Mouse (Mus musculus) liver, embryonic 12.5 days (tissue): ENCODE data around the gene Arfgap3. TPM values are rescaled to one million over a fixed set of nuclear protein-coding genes. Genes with fewer than 3 reads are reported as not detected.
"Not testable (repeated sequence)": the region's sequence is repeated elsewhere in the genome, so short reads cannot be mapped to it uniquely, and the experiment has no call there.

Experiments used
- ATAC-seq: fragments of 200-750 bp; cut with Nextera tagmentation; 2 replicates; pipeline ENCODE4 v1.8.0; 2017; ENCODE audit warnings: moderate number of reproducible peaks, mild to moderate bottlenecking, moderate library complexity
- H3K27ac ChIP-seq: fragments of 300-500 bp; sonication (generic); 2 replicates; pipeline ENCODE4 v1.5.1; 2016; ENCODE audit warnings: mild to moderate bottlenecking
- H3K27me3 ChIP-seq: fragments of 300-500 bp; sonication (generic); replicated peaks from 2 replicates; pipeline ENCODE4 v1.6.1; 2016; ENCODE audit warnings: mild to moderate bottlenecking, moderate library complexity
- H3K36me3 ChIP-seq: fragments of 300-500 bp; sonication (generic); 2 replicates; pipeline ENCODE4 v1.6.1; 2016; ENCODE audit warnings: mild to moderate bottlenecking, moderate library complexity
- H3K4me1 ChIP-seq: fragments of 300-500 bp; sonication (generic); 2 replicates; pipeline ENCODE4 v1.6.1; 2016
- H3K4me2 ChIP-seq: fragments of 300-500 bp; sonication (generic); 2 replicates; pipeline ENCODE4 v1.6.1; 2016; ENCODE audit warnings: mild to moderate bottlenecking, moderate library complexity
- H3K4me3 ChIP-seq: fragments of 300-500 bp; sonication (generic); 2 replicates; pipeline ENCODE4 v1.5.1; 2016; ENCODE audit warnings: mild to moderate bottlenecking, moderate library complexity
- H3K9ac ChIP-seq: fragments of 300-500 bp; sonication (generic); 2 replicates; pipeline ENCODE4 v1.6.1; 2016; ENCODE audit warnings: mild to moderate bottlenecking, moderate library complexity
- H3K9me3 ChIP-seq: fragments of 300-500 bp; sonication (generic); replicated peaks from 2 replicates; pipeline ENCODE4 v1.6.1; 2016; ENCODE audit warnings: mild to moderate bottlenecking, moderate library complexity
- WGBS: fragments of 180-500 bp; shearing (Covaris S2); methylation state at CpG from one replicate; pipeline ENCODE4 v1.1.7; 2016; ENCODE audit not compliant: insufficient replicate concordance; 5-methylcytosine and 5-hydroxymethylcytosine counted together
- polyA plus RNA-seq: library from polyadenylated mRNA; unstranded; fragments of >200 nt; fragmentation: Nextera tagmentation; extraction: Ambion mirVana; gene quantifications from 2 replicates; pipeline ENCODE4 v1.2.1, GENCODE M21; 2016

The Arfgap3 gene
- polyA plus RNA-seq, 1 experiment from 2014 or later = 16.2 TPM

DNA sequence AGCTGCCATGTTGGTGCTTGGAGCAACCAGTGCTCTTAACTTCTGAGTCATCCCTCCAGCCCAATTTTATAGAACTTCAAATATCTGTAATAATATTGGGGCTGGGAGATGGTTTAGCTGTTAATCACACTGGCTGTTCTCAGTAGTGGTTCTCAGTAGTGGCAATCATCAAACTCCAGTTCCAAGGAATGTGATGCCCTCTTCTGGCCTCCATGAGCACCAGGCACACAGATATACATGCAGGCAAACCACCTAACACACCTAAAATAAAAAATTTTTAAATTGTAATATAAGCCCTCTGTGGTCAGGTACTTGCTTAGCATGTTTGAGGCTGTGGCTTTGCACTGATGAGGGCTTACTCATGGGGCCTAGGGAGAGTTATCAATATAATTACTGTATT lies 15.7 kb upstream of the Arfgap3 start:
- peaks cover 53% of the 10 kb centered on the region for H3K4me1 ChIP-seq
- H3K36me3 ChIP-seq = no peaks in the 10 kb centered on the region
- H3K27ac ChIP-seq = no peak overlapping the region
- no peaks in the 10 kb centered on the region for H3K9me3 ChIP-seq
- no peak overlapping the region for H3K9ac ChIP-seq
- no peak overlapping the region for H3K4me3 ChIP-seq
- H3K4me2 ChIP-seq = peak overlapping the region; percentile 87; the same call in 1 of the 2 replicates
- no peaks in the 10 kb centered on the region for H3K27me3 ChIP-seq
- ATAC-seq = no peak

DNA sequence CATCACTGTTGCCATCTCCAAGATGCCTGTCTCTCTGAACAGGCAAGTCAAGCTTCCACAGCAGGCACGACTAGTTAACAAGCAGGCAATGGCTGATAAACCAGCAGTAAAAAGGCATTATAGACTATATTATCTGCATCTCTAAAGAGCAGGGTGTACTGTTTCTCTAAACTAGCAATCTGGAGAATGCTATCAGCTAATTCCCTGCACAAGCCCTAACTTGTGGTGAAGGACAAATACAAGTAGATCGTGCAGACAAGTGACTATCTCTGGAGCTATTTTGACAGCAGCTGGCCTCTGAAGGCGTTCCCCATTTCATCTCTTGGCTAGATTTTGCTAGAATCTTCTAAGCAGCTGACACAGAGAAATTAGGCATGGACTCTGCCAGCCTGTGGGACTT lies 14.1 kb upstream of the Arfgap3 start:
- Histone ChIP-seq H3K27me3 (no peaks in the 10 kb centered on the region), H3K36me3 (no peaks in the 10 kb centered on the region), H3K9me3 (no peaks in the 10 kb centered on the region), H3K4me1 (peaks cover 53% of the 10 kb centered on the region), H3K27ac (peak overlapping the region; percentile 61), H3K9ac (peak overlapping the region; percentile 10; the same call in 1 of the 2 replicates), H3K4me2 (0 out of 2 replicates have a peak overlapping the region, but pooled peaks have one; percentile 3), H3K4me3 (no peak overlapping the region)
- ATAC-seq = peak; percentile 63
- WGBS = 16% methylated on average over 3 of the region's 3 CpGs

DNA sequence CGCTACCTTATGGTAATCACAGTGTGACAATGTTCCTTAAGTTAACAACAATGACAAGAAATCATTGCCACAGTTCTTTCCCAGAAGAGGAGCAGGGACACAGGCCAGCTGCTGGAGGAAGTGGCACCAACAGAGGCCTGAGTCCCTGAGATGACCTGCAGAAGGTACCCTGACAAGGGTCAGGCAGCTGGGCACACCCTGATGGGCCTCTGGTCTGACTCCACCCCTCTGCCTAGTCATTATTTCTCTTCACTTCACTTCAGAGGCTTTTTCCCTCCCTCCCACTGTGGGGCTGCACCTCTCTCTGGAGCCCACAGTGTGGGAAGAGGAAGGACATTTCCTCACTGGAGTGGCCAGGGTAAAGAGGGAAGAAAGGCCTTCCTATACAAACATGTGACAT lies 12.8 kb upstream of the Arfgap3 start:
- H3K4me2 ChIP-seq, H3K9ac ChIP-seq, H3K4me3 ChIP-seq, H3K36me3 ChIP-seq, H3K27ac ChIP-seq, H3K27me3 ChIP-seq, H3K9me3 ChIP-seq: not testable (repeated sequence)
- 85% methylated on average over 1 of the region's 1 CpGs for WGBS
- peaks cover 48% of the 10 kb centered on the region for H3K4me1 ChIP-seq
- ATAC-seq = peak; percentile 46

DNA sequence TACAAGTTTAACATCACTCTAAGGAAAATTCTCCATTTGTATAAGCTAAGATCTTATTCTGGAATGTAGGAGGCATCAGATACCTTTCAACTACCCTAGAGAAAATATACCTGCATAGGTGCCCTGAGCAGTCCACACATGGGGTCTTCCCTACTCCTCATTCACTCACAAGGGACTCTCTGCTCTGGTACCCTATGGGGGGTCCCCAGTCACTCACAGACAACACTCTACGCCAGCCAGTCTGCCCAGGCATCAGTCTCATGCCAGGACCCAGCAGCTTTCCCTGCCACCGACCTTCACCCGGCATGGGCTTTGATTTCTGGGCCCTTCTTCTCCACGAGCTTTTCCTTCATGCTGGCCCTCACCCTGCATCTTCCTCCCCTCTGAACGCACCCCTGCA lies 10.9 kb upstream of the Arfgap3 start:
- not testable (repeated sequence) for H3K27me3 ChIP-seq, H3K4me3 ChIP-seq, H3K27ac ChIP-seq, H3K9ac ChIP-seq, H3K9me3 ChIP-seq, H3K4me2 ChIP-seq, ATAC-seq
- WGBS = 68% methylated on average over 4 of the region's 5 CpGs
- Histone ChIP-seq H3K4me1 (peaks cover 31% of the 10 kb centered on the region), H3K36me3 (peaks cover 12% of the 10 kb centered on the region)

DNA sequence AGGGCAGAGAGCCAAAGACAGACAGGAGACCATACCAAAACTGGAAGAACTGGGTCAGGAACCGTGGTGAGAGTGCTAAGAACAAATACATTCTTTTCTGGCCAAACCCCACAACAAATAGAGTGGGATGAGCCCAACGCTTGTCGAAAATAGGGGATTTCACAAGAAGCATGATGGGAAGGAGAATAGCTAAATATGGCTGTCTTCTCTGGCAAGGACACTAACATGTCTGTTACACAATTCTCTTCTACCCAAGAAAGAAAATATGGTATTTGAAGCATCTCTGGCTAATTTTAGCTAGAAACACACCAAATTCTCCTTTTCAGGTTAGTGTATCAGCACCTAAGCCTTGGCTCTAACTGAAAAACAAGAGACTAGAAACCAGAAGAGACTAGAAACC lies 10.1 kb upstream of the Arfgap3 start:
- no peak for ATAC-seq
- Histone ChIP-seq H3K36me3 (peaks cover 12% of the 10 kb centered on the region), H3K9me3 (no peaks in the 10 kb centered on the region), H3K27ac (no peak overlapping the region), H3K9ac (no peak overlapping the region), H3K4me2 (no peak overlapping the region), H3K27me3 (0 out of 2 replicates have a peak, but pooled peaks cover 4% of the 10 kb centered on the region), H3K4me3 (no peak overlapping the region), H3K4me1 (peaks cover 24% of the 10 kb centered on the region)
- 67% methylated on average over 3 of the region's 3 CpGs for WGBS

DNA sequence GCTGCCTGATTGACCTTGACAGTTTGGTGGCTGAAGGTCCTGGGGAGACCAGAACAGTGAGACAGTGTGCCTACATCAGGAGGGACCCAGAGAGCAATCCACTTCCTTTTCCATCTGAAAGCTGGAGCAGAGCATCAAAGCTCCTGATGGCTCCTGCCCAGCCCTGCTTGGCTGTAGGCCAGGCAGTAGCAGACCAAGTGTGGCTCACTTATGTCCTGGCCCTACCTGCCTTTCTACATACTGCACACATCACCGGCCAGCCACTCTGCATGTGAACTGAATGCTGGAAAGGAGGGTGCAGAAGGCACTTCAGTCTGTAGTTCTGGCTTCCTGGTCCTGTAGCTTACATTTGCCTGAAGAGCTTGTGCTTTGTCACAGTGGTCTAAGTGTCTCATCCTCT lies 8.4 kb upstream of the Arfgap3 start:
- Histone ChIP-seq H3K4me2 (no peak overlapping the region), H3K9ac (no peak overlapping the region), H3K27ac (no peak overlapping the region), H3K4me1 (peaks cover 8% of the 10 kb centered on the region), H3K27me3 (0 out of 2 replicates have a peak, but pooled peaks cover 4% of the 10 kb centered on the region), H3K36me3 (peaks cover 12% of the 10 kb centered on the region), H3K4me3 (no peak overlapping the region), H3K9me3 (no peaks in the 10 kb centered on the region)
- WGBS = 88% methylated on average over 1 of the region's 1 CpGs
- no peak for ATAC-seq

DNA sequence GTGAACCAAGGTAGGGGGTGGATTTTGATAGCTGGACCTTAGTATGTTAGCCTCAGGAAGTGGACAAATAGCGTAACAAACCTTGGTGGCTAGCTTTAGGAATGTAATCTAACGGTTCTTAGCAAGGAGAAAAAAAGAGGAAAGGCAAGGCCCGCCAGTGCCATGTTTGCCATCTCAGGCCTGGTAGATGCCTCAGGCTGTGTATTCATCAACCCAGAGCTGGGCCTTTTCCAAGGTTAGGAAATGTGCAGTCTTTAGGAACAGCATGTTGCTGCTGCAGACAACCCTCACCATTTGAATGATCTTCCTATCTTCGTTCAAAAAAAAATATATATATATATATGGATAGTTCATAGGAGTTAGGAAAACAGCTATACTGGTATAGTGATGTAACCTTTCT lies 1.5 kb upstream of the Arfgap3 start:
- H3K9me3 ChIP-seq = no peaks in the 10 kb centered on the region
- ATAC-seq = no peak
- no peak overlapping the region for H3K9ac ChIP-seq
- no peaks in the 10 kb centered on the region for H3K36me3 ChIP-seq
- H3K4me3 ChIP-seq = no peak overlapping the region
- no peak overlapping the region for H3K27ac ChIP-seq
- H3K4me2 ChIP-seq = no peak overlapping the region
- peaks cover 30% of the 10 kb centered on the region for H3K4me1 ChIP-seq
- H3K27me3 ChIP-seq = no peaks in the 10 kb centered on the region
- WGBS = 82% methylated on average over 4 of the region's 4 CpGs

DNA sequence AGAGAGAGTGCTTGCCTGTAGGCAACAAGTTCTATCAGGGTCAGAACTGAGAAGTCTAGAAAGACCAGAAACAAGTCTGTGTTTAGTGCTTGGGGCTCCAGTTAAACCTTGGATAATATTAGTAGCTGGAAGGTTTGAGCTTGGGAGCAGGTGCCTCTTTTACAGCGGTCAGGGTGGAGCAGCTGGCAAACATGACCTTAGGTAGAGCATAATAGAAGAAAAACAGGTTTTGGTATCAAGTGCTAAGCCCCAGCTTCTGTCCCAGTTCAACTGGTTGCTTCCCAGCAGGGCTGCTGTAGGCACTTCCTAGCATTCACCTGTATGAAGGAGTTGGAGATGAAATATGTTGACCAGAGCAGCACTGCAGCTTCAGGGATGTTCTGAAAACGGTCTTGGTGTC lies 812 bp upstream of the Arfgap3 start:
- Histone ChIP-seq H3K36me3 (0 out of 2 replicates have a peak, but pooled peaks cover 3% of the 10 kb centered on the region), H3K9ac (peak overlapping the region; percentile 79), H3K4me2 (peak overlapping the region; percentile 90), H3K27me3 (no peaks in the 10 kb centered on the region), H3K9me3 (no peaks in the 10 kb centered on the region), H3K4me1 (peaks cover 37% of the 10 kb centered on the region), H3K4me3 (no peak overlapping the region), H3K27ac (peak overlapping the region; percentile 69)
- ATAC-seq = no peak
- 55% methylated on average over 2 of the region's 2 CpGs for WGBS

DNA sequence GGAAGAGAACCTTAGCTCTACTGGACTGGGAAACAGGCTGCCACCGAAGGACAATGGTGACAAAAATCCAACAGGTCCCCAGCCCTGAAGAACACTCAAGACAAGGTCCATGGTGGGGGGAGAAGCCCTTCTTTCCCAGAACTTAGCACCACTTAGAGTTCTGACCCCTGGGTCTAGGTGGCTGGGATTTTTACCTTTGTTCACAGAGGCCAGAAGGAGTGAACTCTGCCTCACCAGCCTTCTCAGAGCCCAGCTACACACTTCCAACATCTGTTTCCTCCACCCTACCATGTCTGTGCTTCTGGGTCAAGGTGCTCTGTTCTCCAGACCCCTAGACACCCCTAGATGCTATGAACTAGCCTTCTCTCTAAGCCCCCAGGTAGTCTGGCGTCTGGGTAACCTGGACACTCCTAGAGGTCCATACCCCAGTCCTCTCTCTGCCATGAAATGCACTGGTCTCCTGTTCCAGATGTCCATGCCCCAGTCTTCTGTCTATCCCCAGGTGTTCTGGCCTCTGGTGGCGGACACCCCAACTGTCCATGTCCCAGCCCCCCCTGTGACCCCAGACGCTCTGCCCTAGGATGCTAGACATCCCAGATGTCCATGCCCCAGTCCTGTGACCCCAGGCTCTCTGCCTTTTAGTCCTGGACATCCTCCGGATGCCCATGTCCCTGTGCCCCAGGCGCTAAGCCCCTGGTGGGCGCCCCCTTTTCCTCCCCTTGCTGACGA lies 658 bp downstream of the Arfgap3 start:
- H3K27me3 ChIP-seq = no peaks in the 10 kb centered on the region
- H3K27ac ChIP-seq = peak overlapping the region; percentile 69
- 0 out of 2 replicates have a peak, but pooled peaks cover 3% of the 10 kb centered on the region for H3K36me3 ChIP-seq
- H3K9me3 ChIP-seq = no peaks in the 10 kb centered on the region
- peak; percentile 25 for ATAC-seq
- WGBS = 18% methylated on average over 8 of the region's 8 CpGs
- peak overlapping the region; percentile 71 for H3K4me3 ChIP-seq
- peaks cover 52% of the 10 kb centered on the region for H3K4me1 ChIP-seq
- H3K4me2 ChIP-seq = peak overlapping the region; percentile 90
- H3K9ac ChIP-seq = peak overlapping the region; percentile 79

DNA sequence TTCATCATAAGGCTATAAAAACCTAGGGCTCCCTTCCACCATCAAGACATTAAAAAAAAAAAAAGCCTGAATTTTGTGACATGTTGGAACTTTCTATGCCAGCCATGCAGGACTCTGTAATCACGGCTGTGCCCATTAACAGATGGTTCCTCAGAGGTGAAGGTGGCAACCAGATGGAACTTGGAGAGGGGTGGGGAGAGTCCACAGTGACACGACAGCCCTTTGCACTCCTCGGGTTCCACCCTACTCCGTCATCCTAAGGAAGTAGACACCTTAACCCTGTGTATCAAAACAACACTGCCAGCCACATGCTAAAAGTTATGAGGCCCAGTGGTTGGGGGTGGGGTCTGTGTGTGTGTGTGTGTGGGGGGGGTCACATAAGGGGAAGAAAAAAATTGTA lies 1.3 kb downstream of the Arfgap3 start:
- H3K4me1 ChIP-seq = peaks cover 58% of the 10 kb centered on the region
- no peaks in the 10 kb centered on the region for H3K27me3 ChIP-seq
- H3K9ac ChIP-seq = peak overlapping the region; percentile 79
- H3K27ac ChIP-seq = peak overlapping the region; percentile 69; the same call in 1 of the 2 replicates
- 0 out of 2 replicates have a peak, but pooled peaks cover 3% of the 10 kb centered on the region for H3K36me3 ChIP-seq
- peak overlapping the region; percentile 90 for H3K4me2 ChIP-seq
- H3K9me3 ChIP-seq = no peaks in the 10 kb centered on the region
- no peak for ATAC-seq
- WGBS = 54% methylated on average over 4 of the region's 4 CpGs
- peak overlapping the region; percentile 71 for H3K4me3 ChIP-seq

DNA sequence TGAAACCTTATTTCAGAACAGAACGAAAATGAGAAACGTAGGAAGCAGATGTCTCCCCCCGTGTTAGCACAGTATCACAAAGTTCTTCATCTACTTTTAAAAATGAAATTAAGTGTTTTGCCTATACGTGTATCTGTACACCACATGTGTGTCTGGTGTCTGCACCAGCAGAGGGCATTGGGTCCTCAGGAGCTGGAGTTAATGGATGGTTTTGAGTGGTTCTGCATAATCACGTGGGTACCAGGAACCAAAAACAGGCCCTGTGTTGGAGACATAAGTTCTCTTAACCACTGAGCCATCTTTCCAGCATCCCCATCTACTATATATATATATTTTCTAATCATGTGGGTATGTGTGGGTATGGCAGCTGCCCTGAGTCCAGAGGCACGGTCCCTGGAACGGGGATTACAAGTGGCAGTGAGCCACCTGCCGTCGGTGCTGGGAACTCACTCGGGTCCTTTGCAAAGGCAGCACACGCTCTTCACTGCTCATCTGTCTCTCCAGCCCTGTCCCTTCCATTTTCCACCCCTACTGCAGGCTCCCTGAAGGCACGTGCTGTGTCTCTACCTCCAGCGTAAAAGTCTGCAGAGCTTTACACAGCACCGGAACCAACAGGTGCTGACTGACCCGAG lies 4.0 kb downstream of the Arfgap3 start:
- Histone ChIP-seq H3K4me3 (no peak overlapping the region), H3K4me1 (peaks cover 68% of the 10 kb centered on the region), H3K9ac (no peak overlapping the region), H3K27me3 (no peaks in the 10 kb centered on the region), H3K9me3 (no peaks in the 10 kb centered on the region), H3K36me3 (peaks cover 19% of the 10 kb centered on the region), H3K4me2 (no peak overlapping the region), H3K27ac (peak overlapping the region; percentile 86)
- 81% methylated on average over 15 of the region's 15 CpGs for WGBS
- ATAC-seq = no peak

DNA sequence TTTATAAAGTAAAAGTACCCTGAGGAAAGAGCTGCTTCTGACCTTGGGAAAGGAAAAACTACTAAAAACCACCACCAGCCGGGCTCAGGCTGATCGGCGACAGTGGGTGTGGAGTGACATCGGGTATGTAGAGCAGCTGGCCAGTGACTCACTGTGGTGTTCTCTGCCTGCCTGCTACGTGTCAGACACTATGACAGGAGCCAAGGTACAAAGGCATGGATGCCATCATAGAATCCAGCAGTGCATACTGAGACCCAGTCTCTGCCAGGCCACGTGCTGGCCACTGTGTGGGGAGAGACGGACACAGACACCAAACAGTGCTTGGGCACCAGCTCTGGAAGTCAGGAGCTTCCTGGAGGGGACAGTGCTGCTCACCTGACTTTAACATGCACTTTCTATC lies 5.1 kb downstream of the Arfgap3 start:
- 53% methylated on average over 7 of the region's 7 CpGs for WGBS
- Histone ChIP-seq H3K4me1 (peaks cover 66% of the 10 kb centered on the region), H3K27ac (peak overlapping the region; percentile 86), H3K9me3 (no peaks in the 10 kb centered on the region), H3K4me2 (peak overlapping the region; percentile 63), H3K36me3 (peaks cover 20% of the 10 kb centered on the region), H3K9ac (peak overlapping the region; percentile 53), H3K27me3 (no peaks in the 10 kb centered on the region), H3K4me3 (no peak overlapping the region)
- peak; percentile 28; the same call in 1 of the 2 replicates for ATAC-seq
